Mouse (Mus musculus) intestine, postnatal 0 days (tissue): ENCODE measurements around the gene Krtap4-8. TPM values are rescaled to one million over a fixed set of nuclear protein-coding genes. Genes with fewer than 3 reads are reported as not detected.
"Not testable (repeated sequence)": the region's sequence is repeated elsewhere in the genome, so short reads cannot be mapped to it uniquely, and the experiment has no call there.

ENCODE experiments used
- ATAC-seq: fragments of 200-750 bp; cut with Nextera tagmentation; 2 replicates; pipeline ENCODE4 v1.8.0; 2017; ENCODE audit warnings: mild to moderate bottlenecking, moderate TSS enrichment, moderate library complexity
- H3K27ac ChIP-seq: fragments of 300-500 bp; sonication (generic); 2 replicates; pipeline ENCODE4 v1.5.1; 2014; ENCODE audit warnings: mild to moderate bottlenecking, low read depth, low read length, moderate library complexity
- H3K27me3 ChIP-seq: fragments of 300-500 bp; sonication (generic); replicated peaks from 2 replicates; pipeline ENCODE4 v1.6.1; 2014; ENCODE audit warnings: low read length, mixed read lengths; ENCODE audit not compliant: control insufficient read depth, insufficient read depth
- H3K36me3 ChIP-seq: fragments of 300-500 bp; sonication (generic); 2 replicates; pipeline ENCODE4 v1.6.1; 2014; ENCODE audit warnings: mild to moderate bottlenecking, moderate library complexity; ENCODE audit not compliant: control insufficient read depth, insufficient read depth
- H3K4me1 ChIP-seq: fragments of 300-500 bp; sonication (generic); replicated peaks from 2 replicates; pipeline ENCODE4 v1.6.1; 2014; ENCODE audit warnings: antibody characterized with exemption, low read length, mixed read lengths; ENCODE audit not compliant: control insufficient read depth, insufficient read depth
- H3K4me2 ChIP-seq: fragments of 300-500 bp; sonication (generic); replicated peaks from 2 replicates; pipeline ENCODE4 v1.6.1; 2014; ENCODE audit warnings: low read depth, mild to moderate bottlenecking, moderate library complexity
- H3K4me3 ChIP-seq: fragments of 300-500 bp; sonication (generic); 2 replicates; pipeline ENCODE4 v1.5.1; 2014; ENCODE audit warnings: low read depth, low read length
- H3K9ac ChIP-seq: fragments of 300-500 bp; sonication (generic); 2 replicates; pipeline ENCODE4 v1.6.1; 2014; ENCODE audit warnings: mild to moderate bottlenecking, low read depth, low read length
- H3K9me3 ChIP-seq: fragments of 300-500 bp; sonication (generic); 2 replicates; pipeline ENCODE4 v1.6.1; 2016; ENCODE audit warnings: mixed run types; ENCODE audit not compliant: control insufficient read depth
- CTCF ChIP-seq: sonication (generic); IDR thresholded peaks from 2 replicates; pipeline ENCODE4 v1.5.1; 2016; ENCODE audit warnings: low read depth, mild to moderate bottlenecking, control low read depth, antibody characterized with exemption, moderate library complexity
- WGBS: fragments of 180-500 bp; shearing (Covaris S2); extraction: QIAGEN DNeasy Blood & Tissue Kit; methylation state at CpG from one replicate; pipeline ENCODE4 v1.1.7; 2014; 5-methylcytosine and 5-hydroxymethylcytosine counted together
- polyA plus RNA-seq: library from polyadenylated mRNA; unstranded; fragments of >200 nt; fragmentation: Nextera tagmentation; extraction: Ambion mirVana; gene quantifications from 2 replicates; pipeline ENCODE4 v1.2.1, GENCODE M21; 2015

The Krtap4-8 gene
- polyA plus RNA-seq, 1 experiment from 2014 or later: not detected

DNA sequence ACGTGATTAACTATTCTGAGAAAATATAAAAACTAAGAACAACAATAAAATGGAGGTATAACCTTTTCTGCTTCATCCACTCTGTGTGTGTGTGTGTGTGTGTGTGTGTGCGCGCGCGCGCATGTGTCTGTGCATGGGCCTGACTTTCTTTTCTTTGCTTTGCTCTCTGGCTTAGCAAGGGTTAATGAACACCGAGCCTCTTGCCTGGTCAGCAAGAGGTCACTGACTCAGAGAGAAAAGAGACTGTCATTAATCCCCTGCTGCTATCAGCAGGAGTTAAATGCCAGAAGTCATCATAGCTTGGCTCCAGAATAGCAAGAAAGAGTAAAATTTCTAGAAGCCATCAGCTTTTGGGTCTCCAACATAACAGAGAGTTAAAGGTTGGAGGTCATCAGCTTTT lies 2.1 kb downstream of the Krtap4-8 start:
- no peak for TF ChIP-seq CTCF
- no peaks in the 10 kb centered on the region for H3K9me3 ChIP-seq
- 68% methylated on average over 7 of the region's 7 CpGs for WGBS

DNA sequence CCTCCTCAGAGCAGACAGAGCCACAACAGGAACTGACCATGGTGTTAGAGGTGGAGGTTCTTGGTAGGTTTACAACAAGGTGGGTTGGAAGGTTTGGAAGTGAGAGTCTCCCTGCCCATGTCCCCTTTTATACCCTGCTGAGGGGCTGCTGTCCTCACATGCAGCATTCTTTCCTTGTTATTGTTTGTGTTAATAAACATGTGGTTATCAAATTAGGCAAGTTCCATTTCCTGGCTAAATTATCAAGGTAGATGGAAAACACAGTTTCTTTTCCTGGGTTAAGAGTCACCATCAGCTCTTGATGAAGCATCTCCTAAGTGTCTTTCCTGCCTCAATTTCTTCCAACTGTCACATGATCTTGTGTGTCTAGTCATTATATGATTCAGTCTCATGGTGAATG lies 7.7 kb downstream of the Krtap4-8 start, which contains the start of gene Gm11595:
TSS of gene Gm11595 (minus strand) at position 101 of the 400 bp plus-strand sequence.
- H3K27ac ChIP-seq, H3K27me3 ChIP-seq, ATAC-seq, H3K9ac ChIP-seq, H3K9me3 ChIP-seq, H3K4me1 ChIP-seq, H3K4me3 ChIP-seq, H3K36me3 ChIP-seq, H3K4me2 ChIP-seq: not testable (repeated sequence)

More for the DNA sequence above, 2.1 kb downstream of the Krtap4-8 start:
- no peak overlapping the region for H3K9ac ChIP-seq
- no peaks in the 10 kb centered on the region for H3K36me3 ChIP-seq
- no peak overlapping the region for H3K4me3 ChIP-seq
- ATAC-seq: no peak
- no peaks in the 10 kb centered on the region for H3K4me1 ChIP-seq
- H3K27ac ChIP-seq: no peak overlapping the region
- H3K27me3 ChIP-seq: no peaks in the 10 kb centered on the region
- no peak overlapping the region for H3K4me2 ChIP-seq

- no peak overlapping the region for H3K4me3 ChIP-seq
- 70% methylated on average over 2 of the region's 2 CpGs for WGBS
- ATAC-seq: no peak
- H3K4me2 ChIP-seq: no peak overlapping the region
- 0 out of 2 replicates have a peak, but pooled peaks cover 3% of the 10 kb centered on the region for H3K27me3 ChIP-seq
- TF ChIP-seq CTCF: no peak
- no peak overlapping the region for H3K9ac ChIP-seq
- no peaks in the 10 kb centered on the region for H3K36me3 ChIP-seq
- H3K4me1 ChIP-seq: no peaks in the 10 kb centered on the region
- no peak overlapping the region for H3K27ac ChIP-seq
- no peaks in the 10 kb centered on the region for H3K9me3 ChIP-seq
Observed at GRCm38 (mm10) chr11:99768410-99768809, 12.1 kb downstream of the Krtap4-8 start.

- H3K4me3 ChIP-seq: no peak overlapping the region
- no peak overlapping the region for H3K27ac ChIP-seq
- H3K9ac ChIP-seq: no peak overlapping the region
- WGBS: 91% methylated on average over 1 of the region's 1 CpGs
- no peak for ATAC-seq
- no peaks in the 10 kb centered on the region for H3K4me1 ChIP-seq
- 0 out of 2 replicates have a peak, but pooled peaks cover 2% of the 10 kb centered on the region for H3K27me3 ChIP-seq
- H3K4me2 ChIP-seq: no peak overlapping the region
- TF ChIP-seq CTCF: no peak
- H3K36me3 ChIP-seq: no peaks in the 10 kb centered on the region
- H3K9me3 ChIP-seq: no peaks in the 10 kb centered on the region
Observed at GRCm38 (mm10) chr11:99758877-99759276, 21.6 kb downstream of the Krtap4-8 start.

GRCm38 (mm10) chr11:99743985-99744384 lies 36.5 kb downstream of the Krtap4-8 start:
- H3K4me3 ChIP-seq: no peak overlapping the region
- no peaks in the 10 kb centered on the region for H3K4me1 ChIP-seq
- 63% methylated on average over 3 of the region's 3 CpGs for WGBS
- H3K9me3 ChIP-seq: no peaks in the 10 kb centered on the region
- ATAC-seq: no peak
- TF ChIP-seq CTCF: no peak
- no peak overlapping the region for H3K4me2 ChIP-seq
- no peaks in the 10 kb centered on the region for H3K36me3 ChIP-seq
- no peak overlapping the region for H3K27ac ChIP-seq
- no peaks in the 10 kb centered on the region for H3K27me3 ChIP-seq
- H3K9ac ChIP-seq: no peak overlapping the region

DNA sequence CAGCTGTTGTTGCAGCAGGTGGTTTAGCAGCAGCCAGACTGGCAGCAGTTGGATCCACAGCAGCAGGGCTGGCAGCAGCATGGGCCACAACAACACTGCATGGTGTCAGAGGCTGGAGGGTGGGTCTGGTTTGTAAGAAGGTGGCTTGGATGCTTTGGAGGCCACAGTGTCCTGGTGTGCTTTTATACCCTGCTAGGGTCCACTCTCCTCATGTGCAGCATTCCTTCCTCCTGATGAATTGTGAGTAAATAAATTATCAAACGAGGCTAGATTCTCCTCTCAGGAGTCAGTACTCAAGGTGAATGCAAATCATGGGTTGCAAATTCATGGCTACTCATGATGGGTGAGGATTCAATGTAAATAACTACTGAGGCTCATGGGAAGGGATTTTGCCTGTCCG lies 46.3 kb downstream of the Krtap4-8 start, which contains the start of gene Gm14180:
TSS of gene Gm14180 (minus strand) at position 101 of the 400 bp plus-strand sequence.
- Histone ChIP-seq H3K4me1 (no peaks in the 10 kb centered on the region), H3K36me3 (no peaks in the 10 kb centered on the region), H3K27ac (no peak within 1 kb of the TSS), H3K4me3 (no peak within 1 kb of the TSS), H3K9me3 (no peaks in the 10 kb centered on the region), H3K9ac (no peak within 1 kb of the TSS), H3K4me2 (no peak within 1 kb of the TSS), H3K27me3 (no peaks in the 10 kb centered on the region)
- no peak for ATAC-seq
- no peak for TF ChIP-seq CTCF
- WGBS: 60% methylated on average over 2 of the region's 2 CpGs

Other genes with a start within 250 kb of the Krtap4-8 start
- not detected in 2 replicates for gene Krt40, start 237.5 kb downstream of the Krtap4-8 start, polyA plus RNA-seq
- not detected in 2 replicates for gene Krtap3-3, start 229.8 kb downstream of the Krtap4-8 start, polyA plus RNA-seq
- gene Krtap3-2, start 223.9 kb downstream of the Krtap4-8 start, polyA plus RNA-seq: not detected in 2 replicates
- gene Gm11939, start 221.2 kb downstream of the Krtap4-8 start, polyA plus RNA-seq: not detected in 2 replicates
- gene Krtap3-1, start 214.1 kb downstream of the Krtap4-8 start, polyA plus RNA-seq: 3.4 and 4.2 TPM in 2 replicates
- gene Krtap1-5, start 199.7 kb downstream of the Krtap4-8 start, polyA plus RNA-seq: not detected in 2 replicates
- gene Krtap1-4, start 197.1 kb downstream of the Krtap4-8 start, polyA plus RNA-seq: not detected in 2 replicates
- not detected in 2 replicates for gene Krtap1-3, start 189.4 kb downstream of the Krtap4-8 start, polyA plus RNA-seq
- gene Krtap9-3, start 182.6 kb downstream of the Krtap4-8 start, polyA plus RNA-seq: not detected in 2 replicates
- gene Gm11938, start 177.4 kb downstream of the Krtap4-8 start, polyA plus RNA-seq: not detected in 2 replicates
- not detected in 2 replicates for gene Gm11937, start 170.5 kb downstream of the Krtap4-8 start, polyA plus RNA-seq
- not detected in 2 replicates for gene Krtap2-4, start 165.9 kb downstream of the Krtap4-8 start, polyA plus RNA-seq
- gene Gm11562, start 160.3 kb downstream of the Krtap4-8 start, polyA plus RNA-seq: not detected in 2 replicates
- not detected in 2 replicates for gene Krtap4-1, start 152.5 kb downstream of the Krtap4-8 start, polyA plus RNA-seq
- not detected in 2 replicates for gene Krtap4-2, start 145.6 kb downstream of the Krtap4-8 start, polyA plus RNA-seq
- not detected in 2 replicates for gene Krtap4-7, start 136.6 kb downstream of the Krtap4-8 start, polyA plus RNA-seq
- not detected in 2 replicates for gene Gm11555, start 130.5 kb downstream of the Krtap4-8 start, polyA plus RNA-seq
- not detected in 2 replicates for gene Gm11563, start 121.7 kb downstream of the Krtap4-8 start, polyA plus RNA-seq
- not detected in 2 replicates for gene Krtap4-6, start 114.7 kb downstream of the Krtap4-8 start, polyA plus RNA-seq
- gene Gm14190, start 90.0 kb downstream of the Krtap4-8 start, polyA plus RNA-seq: not detected in 2 replicates
- gene Gm14180, start 46.4 kb downstream of the Krtap4-8 start, polyA plus RNA-seq: not detected in 2 replicates
- gene Gm11595, start 7.8 kb downstream of the Krtap4-8 start, polyA plus RNA-seq: not detected in 2 replicates
- not detected in 2 replicates for gene Krtap4-9, start 4.5 kb upstream of the Krtap4-8 start, polyA plus RNA-seq
- not detected in 2 replicates for gene Gm11596, start 12.8 kb upstream of the Krtap4-8 start, polyA plus RNA-seq
- gene Gm11569, start 18.2 kb upstream of the Krtap4-8 start, polyA plus RNA-seq: not detected in 2 replicates
- not detected in 2 replicates for gene Gm11554, start 23.7 kb upstream of the Krtap4-8 start, polyA plus RNA-seq
- gene Krtap4-13, start 29.2 kb upstream of the Krtap4-8 start, polyA plus RNA-seq: not detected in 2 replicates
- not detected in 2 replicates for gene Gm11564, start 35.0 kb upstream of the Krtap4-8 start, polyA plus RNA-seq
- not detected in 2 replicates for gene 2300003K06Rik, start 57.4 kb upstream of the Krtap4-8 start, polyA plus RNA-seq
- 0.16 TPM in 1 of 2 replicates, not detected in the other for gene Krtap4-16, start 70.9 kb upstream of the Krtap4-8 start, polyA plus RNA-seq
- not detected in 2 replicates for gene Gm11568, start 77.2 kb upstream of the Krtap4-8 start, polyA plus RNA-seq
- not detected in 2 replicates for gene Gm11559, start 83.8 kb upstream of the Krtap4-8 start, polyA plus RNA-seq
- not detected in 2 replicates for gene Krtap9-1, start 92.7 kb upstream of the Krtap4-8 start, polyA plus RNA-seq
- not detected in 2 replicates for gene Gm11567, start 98.5 kb upstream of the Krtap4-8 start, polyA plus RNA-seq
- not detected in 2 replicates for gene Krtap31-1, start 127.2 kb upstream of the Krtap4-8 start, polyA plus RNA-seq
- gene Gm11565, start 134.0 kb upstream of the Krtap4-8 start, polyA plus RNA-seq: not detected in 2 replicates
- not detected in 2 replicates for gene Krtap31-2, start 155.6 kb upstream of the Krtap4-8 start, polyA plus RNA-seq
- gene Krtap9-5, start 167.8 kb upstream of the Krtap4-8 start, polyA plus RNA-seq: not detected in 2 replicates
- gene Krtap29-1, start 198.3 kb upstream of the Krtap4-8 start, polyA plus RNA-seq: not detected in 2 replicates
- gene Krtap16-1, start 205.9 kb upstream of the Krtap4-8 start, polyA plus RNA-seq: not detected in 2 replicates
- 0.16 TPM in 1 of 2 replicates, not detected in the other for gene Krtap17-1, start 213.3 kb upstream of the Krtap4-8 start, polyA plus RNA-seq
- not detected in 2 replicates for gene Krt33a, start 235.5 kb upstream of the Krtap4-8 start, polyA plus RNA-seq
- gene Krt33b, start 249.2 kb upstream of the Krtap4-8 start, polyA plus RNA-seq: not detected in 2 replicates